Mouse (Mus musculus) spleen, postnatal 4 days (tissue): ENCODE measurements around the gene Gdf9.
A peak's percentile ranks its signal among the peaks of the same experiment; 100 is the strongest.

Source experiments
- DNase-seq, 2 experiments: peaks; one replicate each; pipeline ENCODE4 v3.0.0; 2022; ENCODE audit warnings: low spot score in 2 of 2

Gdf9 gene

DNA sequence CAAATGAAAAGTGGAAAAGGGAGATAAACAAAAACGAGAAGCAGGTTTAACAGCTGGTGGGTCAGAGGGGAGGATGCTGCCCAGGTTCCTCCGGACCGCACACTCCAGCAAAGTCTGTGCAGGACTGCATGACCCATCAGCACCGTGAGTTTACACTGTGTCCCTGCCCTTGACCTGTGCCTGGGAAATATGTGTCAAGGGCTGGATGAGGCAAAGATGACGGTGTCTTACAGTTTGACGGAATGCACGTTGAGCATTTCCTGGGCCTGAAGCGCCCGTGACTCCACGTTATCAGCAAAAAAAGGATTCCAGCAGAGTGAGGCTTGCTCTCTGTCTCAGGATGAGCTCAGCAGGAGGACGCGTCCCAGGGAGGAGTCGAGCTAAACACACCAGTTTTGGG, 14.7 kb downstream of the Gdf9 start:
- DNase-seq: no peak

DNA sequence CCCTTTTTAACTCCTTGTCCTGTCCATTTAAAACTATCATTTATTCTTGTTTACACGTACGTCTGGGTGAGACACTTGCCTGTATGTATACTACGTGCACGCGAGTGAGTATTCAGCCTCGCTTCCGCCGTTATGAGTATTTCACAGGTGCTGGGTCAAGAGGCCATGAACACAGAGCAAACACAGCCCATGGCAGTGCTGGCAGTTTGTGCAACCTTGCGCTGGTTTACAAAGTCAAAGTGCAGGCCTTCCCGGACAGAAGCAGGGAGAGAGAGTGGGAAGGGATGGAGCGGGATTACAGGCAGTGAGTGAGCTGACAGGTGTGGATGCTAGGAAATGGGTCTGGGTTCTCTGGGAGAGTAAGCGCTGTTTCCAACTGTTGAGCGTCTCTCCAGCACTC, 15.4 kb downstream of the Gdf9 start:
- DNase-seq: no peak

DNA sequence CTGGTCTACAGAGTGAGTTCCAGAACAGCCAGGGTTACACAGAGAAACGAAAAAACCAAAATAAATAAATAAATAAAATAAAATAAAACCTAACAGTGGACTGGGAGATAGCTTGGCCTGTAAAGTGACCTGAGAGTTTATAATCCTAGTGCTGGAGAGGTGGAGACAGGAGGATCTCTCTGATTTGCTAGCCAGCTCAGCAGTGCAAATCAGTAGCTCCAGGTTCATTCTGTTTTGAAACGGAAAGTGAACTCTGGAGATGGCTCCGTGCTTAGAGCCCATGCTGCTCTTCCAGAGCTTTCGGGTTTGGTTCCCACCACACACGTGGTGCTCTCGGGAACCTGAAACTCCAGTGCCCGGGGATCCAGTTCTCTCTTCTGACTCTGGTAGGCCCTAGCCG, 17.2 kb downstream of the Gdf9 start:
- no peak for DNase-seq

DNA sequence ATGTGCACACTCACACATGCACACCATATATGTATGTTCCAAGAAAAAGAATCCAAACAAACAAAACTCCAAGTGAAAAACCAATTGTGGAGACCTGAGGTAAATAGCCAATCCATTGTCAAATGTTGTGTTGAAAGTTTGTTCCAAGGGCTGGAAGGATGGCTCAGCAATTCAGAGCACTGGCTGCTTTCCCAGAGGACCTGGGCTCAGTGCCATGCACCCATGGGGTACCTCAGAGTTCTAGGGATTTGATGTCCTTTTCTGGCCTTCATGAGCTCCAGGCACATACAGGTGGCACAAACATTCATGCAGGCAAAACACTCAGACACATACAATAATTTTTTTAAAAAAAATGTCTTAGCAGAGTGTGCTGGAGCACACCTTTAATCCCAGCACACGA, 17.7 kb downstream of the Gdf9 start:
- no peak for DNase-seq

DNA sequence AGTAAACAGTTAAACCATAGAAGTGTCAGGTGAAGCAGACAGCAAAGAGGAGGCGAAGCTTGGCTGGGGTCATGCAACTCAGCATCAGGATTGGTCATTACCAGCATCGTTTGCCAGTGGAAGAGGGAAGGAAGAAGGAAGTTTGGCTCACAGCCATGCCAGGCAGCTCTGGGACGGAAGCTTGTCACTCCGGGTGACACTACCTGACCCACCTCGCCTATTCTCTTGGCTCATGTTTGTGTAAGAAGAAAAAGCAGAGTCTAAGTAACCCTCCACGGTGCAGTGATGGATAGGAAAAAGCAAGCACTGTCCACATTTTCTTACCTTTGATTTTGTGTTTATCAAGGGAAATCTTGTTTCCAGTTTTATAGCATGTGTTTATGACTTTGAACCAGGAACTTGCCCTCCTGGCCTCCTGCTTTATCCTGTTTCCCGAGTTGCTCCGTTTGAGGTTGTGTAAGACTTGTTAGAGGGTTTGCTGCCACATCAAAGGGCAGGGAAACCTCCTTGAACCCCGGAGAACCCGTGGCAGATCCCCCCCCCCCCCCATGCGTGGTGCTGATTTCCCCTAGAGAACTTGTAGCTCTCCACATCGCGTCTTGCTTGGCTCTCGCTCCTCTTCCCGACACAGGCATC, 19.4 kb downstream of the Gdf9 start:
- DNase-seq: no peak

DNA sequence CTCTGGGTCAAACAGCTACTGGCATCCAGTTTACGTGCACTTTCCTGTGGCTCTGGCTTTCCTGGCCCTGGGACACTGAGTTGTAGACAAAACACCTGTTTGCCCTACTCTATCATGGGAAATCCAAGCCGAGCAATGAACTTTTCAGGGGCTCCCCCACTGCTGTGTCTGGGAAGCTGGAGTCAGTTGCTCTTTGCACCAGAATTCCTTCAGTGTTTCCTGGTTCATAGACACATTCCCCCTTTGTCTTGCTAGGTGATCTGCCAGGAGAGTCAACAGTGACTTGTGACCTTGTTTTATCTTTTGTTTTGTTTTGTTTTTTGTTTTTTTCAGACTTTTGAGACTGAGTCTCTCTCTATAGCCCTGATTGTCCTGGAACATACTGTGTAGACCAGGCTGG, 20.5 kb downstream of the Gdf9 start:
- DNase-seq: no peak

DNA sequence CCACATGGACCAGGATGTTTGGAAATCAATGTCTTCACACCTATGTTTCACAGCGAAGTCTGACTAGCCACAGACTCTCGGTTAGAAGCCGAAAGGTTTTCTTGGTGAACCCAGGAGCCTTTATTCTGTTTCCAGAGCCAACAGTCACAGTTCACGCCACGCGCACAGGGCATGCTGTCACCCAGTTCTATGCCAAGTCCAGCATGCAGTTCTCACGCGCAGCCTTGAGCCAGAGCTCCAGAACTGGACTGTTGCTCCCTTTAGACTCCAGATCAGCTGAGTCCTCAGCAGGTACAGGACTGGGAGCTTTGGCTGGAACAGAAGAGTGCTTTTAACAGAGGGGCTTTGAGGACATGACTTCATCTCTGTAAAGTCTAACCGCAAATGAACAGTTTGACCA, 21.6 kb downstream of the Gdf9 start:
- DNase-seq: no peak

DNA sequence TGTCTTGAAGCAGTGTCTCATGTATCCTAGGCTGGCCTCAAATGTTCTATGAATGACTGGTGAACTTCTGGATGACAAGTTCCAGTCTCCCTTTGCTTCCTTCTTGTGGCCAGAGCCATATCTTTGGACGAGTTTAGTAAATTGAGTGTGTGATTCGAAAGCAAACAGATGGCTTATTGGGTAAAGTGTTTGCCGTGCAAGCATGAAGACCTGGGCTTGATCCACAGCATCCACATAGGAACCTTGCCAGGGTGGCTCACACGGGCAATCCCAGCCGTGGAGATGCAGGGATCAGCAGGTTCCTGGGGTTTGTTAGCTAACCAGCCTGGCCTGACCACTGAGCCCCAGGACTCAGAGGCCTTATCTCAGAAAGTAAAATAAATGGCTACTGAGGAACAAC, 22.2 kb downstream of the Gdf9 start:
- DNase-seq: no peak

DNA sequence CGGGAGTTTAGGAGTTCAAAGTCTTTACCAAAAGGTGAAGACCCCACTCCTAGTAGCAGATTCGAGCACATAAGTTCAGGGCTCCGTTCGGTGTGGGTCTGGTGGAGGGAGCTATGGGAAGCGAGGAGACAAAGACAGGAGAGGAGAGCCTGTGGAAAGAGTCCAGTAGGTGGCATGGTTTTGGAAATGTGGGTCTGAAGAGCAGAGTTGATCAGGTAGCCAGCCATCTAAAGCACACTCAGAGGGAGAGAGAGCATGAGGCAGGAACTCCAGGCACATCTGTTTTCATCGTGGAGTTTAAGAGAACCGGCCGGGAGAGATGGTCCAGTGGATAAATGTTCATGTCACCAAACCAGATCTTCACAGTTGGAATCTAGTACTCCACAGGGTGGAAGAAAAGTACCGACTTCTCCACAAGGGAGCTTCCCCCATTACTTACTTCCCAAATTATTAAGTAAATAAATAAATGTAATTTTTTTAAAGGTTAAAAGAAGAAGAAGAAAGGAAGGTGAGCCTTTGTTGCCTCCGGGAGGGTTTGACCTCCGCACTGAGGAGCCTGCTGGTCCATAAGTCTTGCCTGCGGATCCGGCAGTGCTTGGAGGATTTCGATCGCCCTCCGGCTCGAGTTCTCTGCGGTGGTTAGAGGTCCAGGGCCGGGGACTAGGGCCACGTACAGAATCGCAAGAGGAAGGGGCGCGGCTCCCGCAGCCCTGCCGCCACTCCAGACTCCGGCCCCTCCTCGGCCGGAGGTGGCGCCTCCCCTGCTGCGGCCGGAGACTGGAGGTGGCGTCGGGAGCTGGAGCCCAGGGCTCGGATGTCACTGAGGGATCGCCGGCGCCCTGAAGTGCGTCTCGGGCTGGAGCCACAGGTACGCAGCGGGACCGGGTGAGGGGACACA, 25.9 kb downstream of the Gdf9 start, which contains the start of the genes Gm10447 and Shroom1:
Gene Gm10447, minus strand, starts transcription at position 637 of the 898 bp plus-strand sequence.
Gene Shroom1, plus strand, starts transcription at position 732 of the 898 bp plus-strand sequence.
- no peak for DNase-seq

DNA sequence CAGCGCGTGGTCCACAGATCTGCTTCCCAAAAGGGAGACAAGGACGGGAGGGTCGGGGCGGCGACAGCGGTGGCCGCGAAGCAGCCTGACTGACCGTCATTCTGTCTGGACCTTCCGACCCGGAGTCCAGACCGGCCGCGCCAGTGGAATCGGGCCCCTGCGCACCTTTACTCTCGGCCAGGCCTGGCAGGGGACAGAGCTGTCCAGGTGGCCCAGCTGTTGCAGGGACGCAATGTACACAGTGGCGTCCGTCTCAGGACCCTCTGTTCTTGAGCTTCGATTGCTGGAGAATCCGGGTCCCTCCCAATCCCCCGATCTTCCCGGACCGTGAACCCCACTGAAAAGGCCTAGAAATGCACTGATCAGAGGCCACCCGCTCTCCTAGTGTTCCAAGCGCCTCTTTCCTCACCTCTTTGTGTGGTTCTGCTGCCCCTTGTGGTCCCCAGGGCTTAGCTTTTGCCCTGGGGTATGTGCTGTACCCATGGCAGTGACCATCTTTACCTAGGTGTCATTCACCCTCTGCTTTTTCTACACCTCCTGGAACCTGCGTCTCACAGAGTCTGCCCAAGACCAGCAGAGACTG, 26.6 kb downstream of the Gdf9 start:
- no peak for DNase-seq

DNA sequence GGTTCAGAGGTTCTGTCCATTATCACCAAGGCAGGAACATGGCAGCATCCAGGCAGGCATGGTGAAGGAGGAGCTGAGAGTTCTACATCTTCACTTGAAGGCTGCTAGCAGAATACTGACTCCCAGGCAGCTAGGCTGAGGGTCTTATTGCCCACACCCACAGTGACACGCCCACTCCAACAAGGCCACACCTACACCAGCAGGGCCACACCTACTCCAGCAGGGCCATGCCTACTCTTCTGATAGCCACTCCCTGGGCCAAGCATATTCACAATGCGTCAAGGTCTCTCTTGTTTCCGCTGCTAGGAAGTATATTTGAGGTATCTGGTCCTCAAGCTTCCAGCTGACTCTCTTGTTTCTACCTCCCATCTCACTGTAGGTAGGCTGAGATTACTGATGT, 28.2 kb downstream of the Gdf9 start:
- no peak for DNase-seq

DNA sequence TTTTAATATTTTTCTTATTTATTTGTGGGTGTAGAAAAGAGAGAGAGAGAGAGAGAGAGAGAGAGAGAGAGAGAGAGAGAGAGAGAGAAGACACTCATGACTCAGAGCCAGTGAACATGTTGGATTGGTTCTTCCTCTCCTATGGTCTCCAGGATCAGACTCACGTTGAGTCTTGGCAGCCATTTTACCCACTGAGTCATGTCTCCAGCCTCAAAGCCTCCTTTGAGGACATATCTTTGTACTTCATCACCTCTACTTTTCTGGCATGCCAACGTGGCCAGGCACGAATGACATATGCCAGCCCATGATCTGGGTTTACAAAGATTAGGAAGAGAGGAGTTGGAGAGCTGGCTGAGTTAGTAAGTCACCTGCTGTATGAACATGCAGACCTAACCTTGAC, 29.4 kb downstream of the Gdf9 start:
- no peak for DNase-seq

DNA sequence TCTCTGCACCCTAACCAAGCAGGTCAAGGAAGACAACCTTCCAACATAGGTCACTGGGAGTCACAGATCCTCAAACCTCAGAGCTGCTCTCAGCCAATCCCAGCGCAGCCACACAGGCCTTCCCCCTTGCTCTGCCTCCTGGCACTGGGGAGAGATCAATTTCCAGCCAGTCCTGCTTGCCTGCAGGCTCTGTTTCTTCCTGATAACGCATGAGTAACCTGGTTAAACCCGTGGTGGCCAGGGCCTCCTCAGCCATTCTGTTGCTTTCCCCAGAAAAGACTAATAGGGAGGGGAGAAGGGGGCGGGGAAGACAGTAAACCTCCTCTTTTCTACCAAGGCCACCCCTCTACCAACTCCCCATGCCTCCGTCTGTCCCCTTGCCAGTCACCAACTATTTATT, 30.9 kb downstream of the Gdf9 start:
- DNase-seq: no peak

DNA sequence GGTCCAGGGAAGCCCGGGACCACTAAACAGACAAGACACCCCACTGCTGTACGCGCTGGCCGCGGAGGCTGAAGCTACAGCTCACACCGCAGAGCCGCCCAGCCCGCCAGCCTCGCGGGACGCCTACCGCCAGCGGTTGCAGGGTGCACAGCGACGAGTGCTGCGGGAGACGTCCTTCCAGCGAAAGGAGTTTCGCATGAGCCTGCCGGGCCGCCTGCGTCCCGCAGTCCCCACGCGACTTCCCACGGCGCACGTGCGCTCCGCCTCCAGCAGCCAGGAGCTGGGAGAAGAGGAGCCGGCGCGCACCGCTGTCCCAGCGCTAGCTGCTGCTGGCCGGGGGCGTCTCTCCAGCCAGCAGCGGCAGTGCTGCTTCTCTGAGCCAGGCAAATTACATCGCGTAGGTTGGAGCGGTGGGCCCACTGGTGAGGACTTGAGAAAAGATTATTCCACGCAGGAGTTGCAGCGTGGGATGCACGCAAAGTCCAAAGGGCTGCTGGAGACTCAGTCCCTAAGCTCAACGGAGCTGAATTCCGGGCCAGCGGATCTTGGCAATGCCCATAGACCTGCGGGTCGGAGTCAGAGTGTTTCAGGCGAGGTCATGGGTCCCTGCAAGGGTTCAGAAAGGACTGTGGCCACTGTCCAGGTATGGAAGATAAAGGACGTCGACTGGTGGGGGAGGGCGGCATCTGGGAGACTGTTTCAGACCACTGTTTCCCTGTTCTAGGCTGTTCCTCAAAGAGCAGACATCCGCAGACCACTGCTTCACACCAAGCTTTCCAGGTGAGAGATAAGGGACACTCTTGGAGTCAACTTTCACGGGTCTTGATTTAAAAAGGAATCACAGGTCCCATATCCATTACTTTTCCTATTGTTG, 33.0 kb downstream of the Gdf9 start:
- DNase-seq: no peak

DNA sequence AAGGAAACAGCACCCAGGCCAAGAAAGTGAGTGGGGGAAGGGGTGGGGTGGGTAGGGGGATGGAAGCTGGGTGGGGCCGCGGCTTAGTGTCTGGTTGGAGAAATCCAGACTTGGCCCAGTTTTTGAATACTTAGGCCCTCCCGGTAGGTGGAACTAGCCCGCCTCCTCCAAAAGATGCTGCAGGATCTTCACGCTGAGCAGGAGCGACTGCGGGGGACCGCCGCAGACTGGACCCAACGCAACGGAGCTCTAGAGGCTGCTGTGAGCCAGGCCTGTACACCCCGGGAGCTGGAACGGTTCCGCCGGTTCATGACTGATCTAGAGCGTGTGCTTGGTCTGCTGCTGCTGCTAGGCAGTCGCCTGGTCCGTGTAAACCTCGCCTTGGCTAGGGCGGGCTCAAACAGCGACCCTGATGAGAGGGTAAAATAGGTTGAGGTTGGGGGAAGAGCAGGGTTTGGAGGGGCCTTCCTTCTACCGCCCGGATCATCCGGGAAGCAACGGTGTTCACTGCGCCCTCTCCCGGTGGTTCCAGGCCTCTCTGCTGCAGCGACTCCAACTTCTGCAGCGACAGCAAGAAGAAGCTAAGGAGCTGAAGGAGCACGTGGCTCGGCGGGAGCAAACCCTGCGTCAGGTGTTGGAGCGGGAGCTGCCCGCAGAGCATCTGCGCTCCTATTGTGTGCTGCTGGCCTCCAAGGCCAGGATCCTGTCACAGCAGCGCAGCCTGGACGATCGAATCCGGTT, 35.6 kb downstream of the Gdf9 start:
- peak; percentile 53 to 84 for DNase-seq

DNA sequence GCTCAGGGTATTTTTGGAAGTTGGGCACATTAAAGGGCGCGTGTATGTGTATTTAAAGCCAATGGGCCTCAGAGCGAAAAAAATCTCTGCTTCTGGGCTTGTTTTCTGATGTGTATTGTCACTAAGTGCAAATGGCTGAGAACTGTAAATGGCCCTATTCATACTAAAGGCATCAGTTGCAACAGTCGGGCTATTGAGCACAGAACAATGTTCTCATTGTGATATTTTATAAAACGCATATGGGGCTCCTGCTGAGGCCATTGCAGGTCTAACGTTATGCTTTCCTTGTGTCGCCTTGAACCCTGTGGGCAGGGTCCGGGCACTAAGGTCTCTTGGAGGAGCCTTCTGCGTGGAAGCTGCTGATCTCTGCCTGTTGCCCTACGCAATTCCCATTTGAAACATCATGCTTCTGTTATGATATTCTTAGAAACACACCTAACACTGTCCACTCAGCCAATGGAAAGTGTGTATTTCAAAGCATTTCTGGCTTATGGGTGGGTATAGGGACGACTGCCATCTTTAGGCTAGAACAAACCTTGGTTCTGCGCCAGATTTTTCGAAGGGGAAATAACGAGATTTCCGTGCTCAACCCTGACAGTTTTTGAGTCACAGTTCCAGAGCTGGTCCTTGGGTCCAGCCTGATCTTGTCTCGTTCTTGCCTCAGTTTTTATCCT, 38.6 kb downstream of the Gdf9 start:
- DNase-seq: no peak

DNA sequence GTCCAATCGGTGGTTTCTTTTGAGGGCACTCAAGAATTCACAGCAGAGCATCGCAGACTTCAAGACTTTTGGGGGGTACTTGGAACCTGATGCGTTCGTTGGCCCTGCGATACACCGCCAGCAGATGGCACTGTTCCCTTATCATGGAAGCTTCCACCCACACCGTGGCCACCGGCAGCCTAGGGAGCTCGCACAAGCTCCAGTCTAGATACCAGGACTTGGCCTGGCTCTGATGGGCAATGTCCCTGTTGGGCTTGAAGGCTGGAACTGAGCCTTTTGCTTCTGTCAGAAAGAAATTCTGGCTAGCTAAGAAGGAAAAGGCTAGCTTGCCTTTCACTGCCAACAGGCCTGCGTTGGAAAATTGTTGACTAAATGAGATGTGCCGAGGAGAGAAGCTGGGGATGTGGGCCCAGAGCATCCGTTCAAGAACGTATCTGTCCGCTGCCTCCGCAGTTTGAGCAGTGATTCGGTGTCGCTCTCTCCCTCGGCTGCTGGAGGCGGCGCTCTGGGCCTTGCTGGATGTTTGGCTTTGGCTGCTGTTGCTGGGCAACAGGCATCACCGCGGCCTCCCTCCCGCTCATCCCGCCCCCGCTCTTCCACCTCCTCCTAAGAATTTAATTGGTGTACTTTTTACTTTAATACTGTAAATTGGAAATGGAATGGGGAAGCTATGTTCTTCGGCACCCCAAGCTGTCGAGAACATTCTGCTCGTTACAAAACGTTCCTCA, 39.3 kb downstream of the Gdf9 start, which contains the start of gene Gm9837:
Gene Gm9837, minus strand, starts transcription at position 512 of the 728 bp plus-strand sequence.
- DNase-seq: peak; percentile 87 to 96

DNA sequence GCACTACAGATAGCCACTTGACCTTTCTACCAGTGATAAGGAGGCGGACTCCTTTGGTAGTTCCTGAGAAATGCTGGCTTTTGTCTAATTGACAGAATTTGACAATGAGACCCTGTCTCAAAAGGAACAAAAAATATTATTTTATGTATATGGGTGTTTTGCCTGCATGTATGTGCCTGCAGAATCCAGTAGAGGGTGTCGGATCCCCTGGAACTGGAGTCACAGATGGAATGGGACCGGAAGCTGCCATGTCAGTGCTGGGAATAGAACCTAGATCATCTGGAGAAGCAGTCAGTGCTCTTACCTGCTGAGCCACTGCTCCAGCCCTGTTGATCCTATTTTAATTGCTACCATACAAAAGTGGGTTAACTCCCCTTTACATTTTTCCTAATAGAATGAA, 41.9 kb downstream of the Gdf9 start:
- DNase-seq: no peak

DNA sequence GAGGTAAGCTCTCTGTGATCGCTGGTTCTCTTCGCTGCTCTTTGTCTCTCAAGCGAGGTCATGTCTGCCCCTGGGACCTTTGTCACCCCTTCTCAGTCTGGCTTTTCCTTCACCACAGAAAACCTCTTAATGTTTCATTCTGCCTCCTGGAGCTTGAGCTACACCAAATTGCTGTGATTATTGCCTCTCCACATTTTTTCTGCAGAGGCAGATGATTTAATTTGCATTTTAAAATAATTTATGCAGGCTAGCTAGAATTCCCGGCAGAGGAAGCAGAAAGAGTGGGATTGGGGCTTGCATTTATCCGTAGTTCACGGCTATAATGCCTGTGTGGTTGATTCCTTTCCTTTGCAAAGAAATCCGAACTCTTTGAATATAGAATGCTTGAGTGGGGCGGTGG, 44.8 kb downstream of the Gdf9 start:
- DNase-seq: no peak

DNA sequence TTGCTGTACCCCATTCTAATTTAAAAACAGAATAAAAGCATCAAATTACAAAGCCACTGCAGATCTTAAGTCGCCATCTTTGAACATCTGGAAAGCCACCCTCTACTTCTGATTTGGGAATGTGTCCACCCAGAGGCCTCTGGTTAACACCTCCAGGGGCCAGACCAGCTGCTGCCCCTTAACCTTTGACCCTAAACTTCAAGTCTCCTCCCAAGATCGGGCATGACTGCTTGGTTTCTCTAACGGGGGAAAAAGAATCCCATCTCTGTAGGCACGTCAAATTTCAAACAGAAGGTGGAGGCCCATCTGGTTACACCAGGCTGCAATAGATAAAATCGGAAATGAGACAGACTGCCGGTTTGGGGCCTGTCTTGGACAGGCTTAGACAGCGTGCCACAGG, 47.0 kb downstream of the Gdf9 start:
- DNase-seq: no peak
